Mouse (Mus musculus): Measurements from ENCODE around the gene Tspo2. TPM values are rescaled to one million over a fixed set of nuclear protein-coding genes. Genes with fewer than 3 reads are reported as not detected.

Tspo2 gene
- 153 and 156 TPM in 2 replicates for polyA plus RNA-seq (2015; fragmentation: Nextera tagmentation; extraction: Ambion mirVana)

GRCm38 (mm10) chr17:48451353-48451675, at the start of gene Tspo2:
Gene Tspo2, minus strand, starts transcription at chr17:48451522.

GRCm38 (mm10) chr17:48454688-48455087, 3.4 kb upstream of the Tspo2 start, which contains the start of gene Unc5cl:
Gene Unc5cl, plus strand, starts transcription at chr17:48454901.

GRCm38 (mm10) chr17:48432158-48432980, 19.0 kb downstream of the Tspo2 start, which contains the start of gene Apobec2:
Gene Apobec2, minus strand, starts transcription at chr17:48432930.

GRCm38 (mm10) chr17:48409380-48410298, 41.7 kb downstream of the Tspo2 start, which contains the start of the genes Nfya and Oard1:
Gene Nfya, minus strand, starts transcription at chr17:48409906.
Gene Oard1, plus strand, starts transcription at chr17:48410014.

Other genes starting within 250 kb of the Tspo2 start
- 4.7 and 5.3 TPM in 2 replicates for gene Trem1, start 218.8 kb downstream of the Tspo2 start, polyA plus RNA-seq (2015; fragmentation: Nextera tagmentation; extraction: Ambion mirVana)
- 28.7 and 40.9 TPM in 2 replicates for gene Trem3, start 203.7 kb downstream of the Tspo2 start, polyA plus RNA-seq (2015; fragmentation: Nextera tagmentation; extraction: Ambion mirVana)
- gene Treml4, start 187.2 kb downstream of the Tspo2 start, polyA plus RNA-seq (2015; fragmentation: Nextera tagmentation; extraction: Ambion mirVana) = 10.8 and 15.1 TPM in 2 replicates
- gene Treml2, start 152.0 kb downstream of the Tspo2 start, polyA plus RNA-seq (2015; fragmentation: Nextera tagmentation; extraction: Ambion mirVana) = 5.8 and 7.1 TPM in 2 replicates
- 10.2 and 14.2 TPM in 2 replicates for gene B430306N03Rik, start 135.4 kb downstream of the Tspo2 start, polyA plus RNA-seq (2015; fragmentation: Nextera tagmentation; extraction: Ambion mirVana)
- 1.9 and 3.6 TPM in 2 replicates for gene Trem2, start 105.1 kb downstream of the Tspo2 start, polyA plus RNA-seq (2015; fragmentation: Nextera tagmentation; extraction: Ambion mirVana)
- 8.6 and 9.7 TPM in 2 replicates for gene Treml1, start 91.6 kb downstream of the Tspo2 start, polyA plus RNA-seq (2015; fragmentation: Nextera tagmentation; extraction: Ambion mirVana)
- gene Nfya, start 41.6 kb downstream of the Tspo2 start, polyA plus RNA-seq (2015; fragmentation: Nextera tagmentation; extraction: Ambion mirVana) = 9.0 and 9.8 TPM in 2 replicates
- gene Oard1, start 41.5 kb downstream of the Tspo2 start, polyA plus RNA-seq (2015; fragmentation: Nextera tagmentation; extraction: Ambion mirVana) = 58.7 and 63.8 TPM in 2 replicates
- gene Apobec2, start 18.6 kb downstream of the Tspo2 start, polyA plus RNA-seq (2015; fragmentation: Nextera tagmentation; extraction: Ambion mirVana) = 0.50 and 0.55 TPM in 2 replicates
- gene Unc5cl, start 3.4 kb upstream of the Tspo2 start, polyA plus RNA-seq (2015; fragmentation: Nextera tagmentation; extraction: Ambion mirVana) = 2.2 and 2.3 TPM in 2 replicates

Measured in spleen, postnatal 0 days (tissue).